Mouse (Mus musculus): ENCODE data around the gene Cort.
"Not testable (repeated sequence)": the region's sequence is repeated elsewhere in the genome, so short reads cannot be mapped to it uniquely, and the experiment has no call there.

Gene Cort

GRCm38 (mm10) chr4:149126663-149127062, at the start of gene Cort:
Gene Cort, minus strand, starts transcription at chr4:149126763.
- no peak for DNase-seq

GRCm38 (mm10) chr4:149173661-149174060, 47.1 kb upstream of the Cort start:
- DNase-seq, result no peak

- DNase-seq, result peak; percentile 31
These were observed 46.1 kb upstream of the Cort start for GRCm38 (mm10) chr4:149172666-149173065.

GRCm38 (mm10) chr4:149172083-149172482, 45.5 kb upstream of the Cort start:
- DNase-seq, result no peak

- DNase-seq, result no peak
These were observed 45.0 kb upstream of the Cort start for GRCm38 (mm10) chr4:149171581-149171981.

GRCm38 (mm10) chr4:149170394-149170931, 43.9 kb upstream of the Cort start:
- DNase-seq, result no peak

GRCm38 (mm10) chr4:149169926-149170325, 43.4 kb upstream of the Cort start:
- DNase-seq, result not testable (repeated sequence)

- no peak for DNase-seq
These were observed 41.5 kb upstream of the Cort start for GRCm38 (mm10) chr4:149168016-149168415.

- no peak for DNase-seq
These were observed 40.5 kb upstream of the Cort start for GRCm38 (mm10) chr4:149166957-149167611.

GRCm38 (mm10) chr4:149166215-149166946, 39.8 kb upstream of the Cort start, which contains the start of gene Pgd:
Gene Pgd, minus strand, starts transcription at chr4:149166771.
- DNase-seq, result peak; percentile 94

GRCm38 (mm10) chr4:149164150-149164549, 37.6 kb upstream of the Cort start:
- DNase-seq, result no peak

GRCm38 (mm10) chr4:149163196-149163595, 36.6 kb upstream of the Cort start:
- DNase-seq, result no peak

GRCm38 (mm10) chr4:149161166-149161565, 34.6 kb upstream of the Cort start:
- DNase-seq, result no peak

- no peak for DNase-seq
These were observed 33.3 kb upstream of the Cort start for GRCm38 (mm10) chr4:149159891-149160290.

GRCm38 (mm10) chr4:149159203-149159602, 32.6 kb upstream of the Cort start:
- DNase-seq, result no peak

GRCm38 (mm10) chr4:149157415-149157973, 30.9 kb upstream of the Cort start:
- DNase-seq, result no peak

GRCm38 (mm10) chr4:149155711-149156110, 29.1 kb upstream of the Cort start:
- no peak for DNase-seq

- DNase-seq, result no peak
These were observed 28.3 kb upstream of the Cort start for GRCm38 (mm10) chr4:149154859-149155258.

- DNase-seq, result no peak
These were observed 24.2 kb upstream of the Cort start for GRCm38 (mm10) chr4:149150721-149151120.

GRCm38 (mm10) chr4:149150256-149150655, 23.7 kb upstream of the Cort start:
- DNase-seq, result no peak

- DNase-seq, result no peak
These were observed 23.0 kb upstream of the Cort start for GRCm38 (mm10) chr4:149149611-149150010.

GRCm38 (mm10) chr4:149149196-149149595, 22.6 kb upstream of the Cort start:
- DNase-seq, result no peak

- DNase-seq, result no peak
These were observed 21.5 kb upstream of the Cort start for GRCm38 (mm10) chr4:149148084-149148483.

GRCm38 (mm10) chr4:149147528-149147927, 21.0 kb upstream of the Cort start:
- no peak for DNase-seq
